Mouse (Mus musculus): ENCODE data around the gene Tekt5. TPM values are rescaled to one million over a fixed set of nuclear protein-coding genes. Genes with fewer than 3 reads are reported as not detected.

Gene Tekt5
- polyA plus RNA-seq, 1 experiment from 2014 or later: 0.67 TPM

DNA sequence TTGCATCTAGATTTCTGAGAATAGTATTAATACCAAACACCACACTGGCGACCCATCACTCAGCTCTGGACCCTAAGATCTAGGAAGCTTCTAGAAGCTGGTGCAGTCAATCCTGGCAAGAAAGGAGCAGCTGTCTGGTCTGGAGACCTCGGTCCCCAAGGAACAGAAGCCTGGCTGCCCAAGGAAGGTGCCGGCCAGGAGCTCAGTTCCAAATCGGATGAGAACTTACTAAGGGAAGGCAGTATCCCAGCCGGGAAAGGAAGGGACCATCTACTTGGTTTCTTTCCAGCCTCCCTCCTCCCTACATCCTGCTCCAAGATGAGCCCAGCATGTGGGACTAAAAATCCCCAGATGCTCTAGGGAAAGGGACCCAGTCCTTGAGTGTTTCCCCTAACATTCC, 84.8 kb downstream of the Tekt5 start:
- Histone ChIP-seq H3K4me3 (ENCODE audit: low read depth, low read length) (no peak overlapping the region), H3K9ac (no peak overlapping the region), H3K36me3 (ENCODE audit: insufficient read depth) (no peaks in the 10 kb centered on the region), H3K27ac (ENCODE audit: low read depth) (no peak overlapping the region), H3K4me1 (ENCODE audit: insufficient read depth) (peaks cover 12% of the 10 kb centered on the region), H3K9me3 (ENCODE audit: low read depth, low read length) (no peaks in the 10 kb centered on the region), H3K27me3 (ENCODE audit: insufficient read depth, low read length) (peaks cover 5% of the 10 kb centered on the region; the same call in 1 of the 2 replicates), H3K4me2 (no peak overlapping the region)
- no peak for DNase-seq
- ATAC-seq (ENCODE audit: insufficient read depth): no peak
- 74% methylated on average over 5 of the region's 5 CpGs for WGBS
- TF ChIP-seq CTCF (IDR thresholded peaks at IDR 0.05; ENCODE audit: low read depth): no peak

Other genes with a start within 250 kb of the Tekt5 start
- not detected in 2 replicates for gene Rpl39l, start 225.3 kb downstream of the Tekt5 start, polyA plus RNA-seq (2014; fragmentation: Nextera tagmentation; extraction: Ambion mirVana)
- 2.5 and 2.7 TPM in 2 replicates for gene Atf7ip2, start 202.8 kb downstream of the Tekt5 start, polyA plus RNA-seq (2014; fragmentation: Nextera tagmentation; extraction: Ambion mirVana)
- gene Emp2, start 81.5 kb downstream of the Tekt5 start, polyA plus RNA-seq (2014; fragmentation: Nextera tagmentation; extraction: Ambion mirVana): 38.3 and 44.6 TPM in 2 replicates
- gene Nubp1, start 16.5 kb upstream of the Tekt5 start, polyA plus RNA-seq (2014; fragmentation: Nextera tagmentation; extraction: Ambion mirVana): 82.8 and 83.6 TPM in 2 replicates
- 11.0 and 11.4 TPM in 2 replicates for gene Tvp23a, start 51.9 kb upstream of the Tekt5 start, polyA plus RNA-seq (2014; fragmentation: Nextera tagmentation; extraction: Ambion mirVana)
- 0.25 and 0.51 TPM in 2 replicates for gene Ciita, start 84.6 kb upstream of the Tekt5 start, polyA plus RNA-seq (2014; fragmentation: Nextera tagmentation; extraction: Ambion mirVana)
- gene Dexi, start 147.6 kb upstream of the Tekt5 start, polyA plus RNA-seq (2014; fragmentation: Nextera tagmentation; extraction: Ambion mirVana): 29.0 and 32.2 TPM in 2 replicates
- gene Clec16a, start 149.8 kb upstream of the Tekt5 start, polyA plus RNA-seq (2014; fragmentation: Nextera tagmentation; extraction: Ambion mirVana): 26.8 and 27.4 TPM in 2 replicates

Data from lung, embryonic 14.5 days (tissue).